Mouse (Mus musculus): ENCODE results near the gene Hlcs. TPM values are rescaled to one million over a fixed set of nuclear protein-coding genes. Genes with fewer than 3 reads are reported as not detected.

The Hlcs gene
- polyA plus RNA-seq, 1 experiment from 2014 or later: 8.4 TPM

- ATAC-seq (ENCODE audit: insufficient number of reproducible peaks, low FRiP score, low TSS enrichment, low read depth): no peak
- Histone ChIP-seq H3K27me3 (ENCODE audit: control insufficient read depth, insufficient read depth, low read length) (peaks cover 58% of the 10 kb centered on the region), H3K9me3 (ENCODE audit: control insufficient read depth, low read length) (no peaks in the 10 kb centered on the region), H3K36me3 (ENCODE audit: control insufficient read depth, insufficient read depth, low read length) (no peaks in the 10 kb centered on the region), H3K4me1 (ENCODE audit: control insufficient read depth, insufficient read depth, low read length) (peaks cover 15% of the 10 kb centered on the region; the same call in 1 of the 2 replicates), H3K9ac (ENCODE audit: low read length) (no peak overlapping the region), H3K27ac (replicated peaks; ENCODE audit: low read depth, low read length) (no peak overlapping the region), H3K4me3 (ENCODE audit: low read depth, low read length) (no peak overlapping the region), H3K4me2 (ENCODE audit: low read depth, severe bottlenecking) (no peak overlapping the region)
- 82% methylated on average over 3 of the region's 3 CpGs for WGBS
- no peak for DNase-seq (ENCODE audit: low spot score)
These were observed 191.0 kb downstream of the Hlcs start for GRCm38 (mm10) chr16:94122347-94122746.

- Histone ChIP-seq H3K9me3 (ENCODE audit: control insufficient read depth, low read length) (no peaks in the 10 kb centered on the region), H3K36me3 (ENCODE audit: control insufficient read depth, insufficient read depth, low read length) (no peaks in the 10 kb centered on the region), H3K4me3 (ENCODE audit: low read depth, low read length) (no peak overlapping the region), H3K4me2 (ENCODE audit: low read depth, severe bottlenecking) (no peak overlapping the region), H3K4me1 (ENCODE audit: control insufficient read depth, insufficient read depth, low read length) (0 out of 2 replicates have a peak, but pooled peaks cover 7% of the 10 kb centered on the region), H3K27ac (replicated peaks; ENCODE audit: low read depth, low read length) (no peak overlapping the region), H3K27me3 (ENCODE audit: control insufficient read depth, insufficient read depth, low read length) (peaks cover 29% of the 10 kb centered on the region), H3K9ac (ENCODE audit: low read length) (no peak overlapping the region)
- no peak for ATAC-seq (ENCODE audit: insufficient number of reproducible peaks, low FRiP score, low TSS enrichment, low read depth)
- no peak for DNase-seq (ENCODE audit: low spot score)
- WGBS: 88% methylated on average over 1 of the region's 1 CpGs
These were observed 195.0 kb downstream of the Hlcs start for GRCm38 (mm10) chr16:94118394-94118793.

GRCm38 (mm10) chr16:94117333-94117732 is 196.0 kb downstream of the Hlcs start:
- Histone ChIP-seq H3K4me1 (ENCODE audit: control insufficient read depth, insufficient read depth, low read length) (0 out of 2 replicates have a peak, but pooled peaks cover 7% of the 10 kb centered on the region), H3K36me3 (ENCODE audit: control insufficient read depth, insufficient read depth, low read length) (no peaks in the 10 kb centered on the region; the same call in 1 of the 2 replicates), H3K9me3 (ENCODE audit: control insufficient read depth, low read length) (no peaks in the 10 kb centered on the region), H3K9ac (ENCODE audit: low read length) (no peak overlapping the region), H3K4me2 (ENCODE audit: low read depth, severe bottlenecking) (no peak overlapping the region), H3K4me3 (ENCODE audit: low read depth, low read length) (no peak overlapping the region), H3K27me3 (ENCODE audit: control insufficient read depth, insufficient read depth, low read length) (peaks cover 19% of the 10 kb centered on the region), H3K27ac (replicated peaks; ENCODE audit: low read depth, low read length) (no peak overlapping the region)
- WGBS: 60% methylated on average over 6 of the region's 6 CpGs
- DNase-seq (ENCODE audit: low spot score) (no peak), ATAC-seq (ENCODE audit: insufficient number of reproducible peaks, low FRiP score, low TSS enrichment, low read depth) (no peak)

- Histone ChIP-seq H3K4me3 (ENCODE audit: low read depth, low read length) (no peak overlapping the region), H3K4me1 (ENCODE audit: control insufficient read depth, insufficient read depth, low read length) (no peaks in the 10 kb centered on the region), H3K36me3 (ENCODE audit: control insufficient read depth, insufficient read depth, low read length) (no peaks in the 10 kb centered on the region; the same call in 1 of the 2 replicates), H3K27ac (replicated peaks; ENCODE audit: low read depth, low read length) (no peak overlapping the region), H3K9ac (ENCODE audit: low read length) (no peak overlapping the region), H3K4me2 (ENCODE audit: low read depth, severe bottlenecking) (no peak overlapping the region), H3K27me3 (ENCODE audit: control insufficient read depth, insufficient read depth, low read length) (0 out of 2 replicates have a peak, but pooled peaks cover 6% of the 10 kb centered on the region), H3K9me3 (ENCODE audit: control insufficient read depth, low read length) (no peaks in the 10 kb centered on the region)
- WGBS: 71% methylated on average over 9 of the region's 9 CpGs
- ATAC-seq (ENCODE audit: insufficient number of reproducible peaks, low FRiP score, low TSS enrichment, low read depth): no peak
- DNase-seq (ENCODE audit: low spot score): no peak
These were observed 198.7 kb downstream of the Hlcs start for GRCm38 (mm10) chr16:94114693-94115092.

- ATAC-seq (ENCODE audit: insufficient number of reproducible peaks, low FRiP score, low TSS enrichment, low read depth): no peak
- 0 out of 2 replicates have a peak, but pooled peaks cover 6% of the 10 kb centered on the region for H3K27me3 ChIP-seq (ENCODE audit: control insufficient read depth, insufficient read depth, low read length)
- WGBS: 85% methylated on average over 7 of the region's 7 CpGs
These were observed 200.2 kb downstream of the Hlcs start for GRCm38 (mm10) chr16:94113160-94113559.

GRCm38 (mm10) chr16:94097724-94098455 is 215.5 kb downstream of the Hlcs start:
- no peaks in the 10 kb centered on the region for H3K9me3 ChIP-seq (ENCODE audit: control insufficient read depth, low read length)
- ATAC-seq (ENCODE audit: insufficient number of reproducible peaks, low FRiP score, low TSS enrichment, low read depth): peak; percentile 68
- WGBS: 3% methylated on average over 12 of the region's 12 CpGs
- peak; percentile 55 for DNase-seq (ENCODE audit: low spot score)
- H3K36me3 ChIP-seq (ENCODE audit: control insufficient read depth, insufficient read depth, low read length): no peaks in the 10 kb centered on the region
- no peak overlapping the region for H3K9ac ChIP-seq (ENCODE audit: low read length)
- H3K4me2 ChIP-seq (ENCODE audit: low read depth, severe bottlenecking): no peak overlapping the region
- H3K27ac ChIP-seq (replicated peaks; ENCODE audit: low read depth, low read length): no peak overlapping the region
- H3K4me1 ChIP-seq (ENCODE audit: control insufficient read depth, insufficient read depth, low read length): peaks cover 11% of the 10 kb centered on the region; the same call in 1 of the 2 replicates
- H3K27me3 ChIP-seq (ENCODE audit: control insufficient read depth, insufficient read depth, low read length): peaks cover 42% of the 10 kb centered on the region
- no peak overlapping the region for H3K4me3 ChIP-seq (ENCODE audit: low read depth, low read length)

More at GRCm38 (mm10) chr16:94113160-94113559, 200.2 kb downstream of the Hlcs start:
- H3K9me3 ChIP-seq (ENCODE audit: control insufficient read depth, low read length): no peaks in the 10 kb centered on the region
- no peak overlapping the region for H3K4me2 ChIP-seq (ENCODE audit: low read depth, severe bottlenecking)
- no peaks in the 10 kb centered on the region for H3K4me1 ChIP-seq (ENCODE audit: control insufficient read depth, insufficient read depth, low read length)
- H3K9ac ChIP-seq (ENCODE audit: low read length): no peak overlapping the region
- no peak for DNase-seq (ENCODE audit: low spot score)
- H3K36me3 ChIP-seq (ENCODE audit: control insufficient read depth, insufficient read depth, low read length): no peaks in the 10 kb centered on the region; the same call in 1 of the 2 replicates
- no peak overlapping the region for H3K4me3 ChIP-seq (ENCODE audit: low read depth, low read length)
- no peak overlapping the region for H3K27ac ChIP-seq (replicated peaks; ENCODE audit: low read depth, low read length)

GRCm38 (mm10) chr16:94096479-94096878 is 216.9 kb downstream of the Hlcs start:
- Histone ChIP-seq H3K4me1 (ENCODE audit: control insufficient read depth, insufficient read depth, low read length) (peaks cover 11% of the 10 kb centered on the region; the same call in 1 of the 2 replicates), H3K27me3 (ENCODE audit: control insufficient read depth, insufficient read depth, low read length) (peaks cover 56% of the 10 kb centered on the region), H3K9ac (ENCODE audit: low read length) (no peak overlapping the region), H3K9me3 (ENCODE audit: control insufficient read depth, low read length) (no peaks in the 10 kb centered on the region), H3K27ac (replicated peaks; ENCODE audit: low read depth, low read length) (no peak overlapping the region), H3K36me3 (ENCODE audit: control insufficient read depth, insufficient read depth, low read length) (no peaks in the 10 kb centered on the region), H3K4me2 (ENCODE audit: low read depth, severe bottlenecking) (no peak overlapping the region), H3K4me3 (ENCODE audit: low read depth, low read length) (no peak overlapping the region)
- WGBS: 3% methylated on average over 14 of the region's 14 CpGs
- DNase-seq (ENCODE audit: low spot score) (peak; percentile 58), ATAC-seq (ENCODE audit: insufficient number of reproducible peaks, low FRiP score, low TSS enrichment, low read depth) (no peak)

GRCm38 (mm10) chr16:94095109-94095822 is 218.1 kb downstream of the Hlcs start:
- WGBS: under 1% methylated on average over 26 of the region's 26 CpGs
- DNase-seq (ENCODE audit: low spot score) (peak; percentile 65), ATAC-seq (ENCODE audit: insufficient number of reproducible peaks, low FRiP score, low TSS enrichment, low read depth) (no peak)
- Histone ChIP-seq H3K9ac (ENCODE audit: low read length) (no peak overlapping the region), H3K36me3 (ENCODE audit: control insufficient read depth, insufficient read depth, low read length) (no peaks in the 10 kb centered on the region), H3K4me1 (ENCODE audit: control insufficient read depth, insufficient read depth, low read length) (peaks cover 11% of the 10 kb centered on the region; the same call in 1 of the 2 replicates), H3K4me2 (ENCODE audit: low read depth, severe bottlenecking) (no peak overlapping the region), H3K27ac (replicated peaks; ENCODE audit: low read depth, low read length) (no peak overlapping the region), H3K27me3 (ENCODE audit: control insufficient read depth, insufficient read depth, low read length) (peaks cover 68% of the 10 kb centered on the region), H3K9me3 (ENCODE audit: control insufficient read depth, low read length) (no peaks in the 10 kb centered on the region), H3K4me3 (ENCODE audit: low read depth, low read length) (no peak overlapping the region)
